Mouse (Mus musculus) kidney, adult 2 months (tissue): ENCODE measurements at regions not wholly inside any gene's neighbourhood (a gene's known extent, or its start where the extent isn't known, plus 50 kb on each side); places are given as distances from the start of the nearest gene placed in this dataset.

Experiments used
- CTCF ChIP-seq: fragments of 200-500 bp; conservative IDR thresholded peaks from 2 replicates; pipeline ENCODE4 v1.5.1; 2011; ENCODE audit warnings: low read depth, mild to moderate bottlenecking, control low read depth, low read length, moderate library complexity, mixed read lengths; ENCODE audit not compliant: insufficient read depth, insufficient read length
- POLR2A ChIP-seq: fragments of 200-500 bp; IDR thresholded peaks from one replicate; pipeline ENCODE4 v1.6.1; 2011; ENCODE audit warnings: low read depth, low read length, control low read depth

GRCm38 (mm10) chr4:124256515-124256914, 338.7 kb upstream of the 4930535I16Rik start:
- TF ChIP-seq CTCF (no peak), POLR2A (no peak)
